16 mouse cellular contexts compared by ENCODE assay signal in genomic region chr4:150070136-150070535, GRCm38 (mm10). TPM values are rescaled to one million over a fixed set of nuclear protein-coding genes. Genes with fewer than 3 reads are reported as not detected.
A peak's percentile ranks its signal among the peaks of the same experiment; 100 is the strongest.
DNase-seq lines count a peak whose midpoint lies in the region; ATAC-seq lines count a peak whose summit lies in the region.
"Had no signal": no experiment of that assay in that cellular context is flagged by ENCODE, and none has a peak within 500 bp of the region (broad histone marks: within the 10 kb centered on the region; RNA-seq: fewer than 3 reads in every experiment).

No protein-coding gene starts in this region.

- no peaks in the 10 kb centered on the region for H3K36me3 ChIP-seq in heart, embryonic 13.5 days
- no peaks in the 10 kb centered on the region for H3K36me3 ChIP-seq in intestine, embryonic 15.5 days
- no peaks in the 10 kb centered on the region for H3K36me3 ChIP-seq in forebrain, embryonic 14.5 days (ENCODE audit: control insufficient read depth, insufficient read depth, low read length)
- H3K36me3 ChIP-seq: hindbrain, embryonic 13.5 days; neural tube, embryonic 13.5 days had no signal

- 0 out of 2 replicates have a peak, but pooled peaks cover 3% of the 10 kb centered on the region for H3K27me3 ChIP-seq in heart, embryonic 13.5 days (replicated peaks)
- no peaks in the 10 kb centered on the region for H3K27me3 ChIP-seq in intestine, embryonic 15.5 days (replicated peaks)
- no peaks in the 10 kb centered on the region for H3K27me3 ChIP-seq in forebrain, embryonic 14.5 days (replicated peaks; ENCODE audit: control insufficient read depth, insufficient read depth, low read length)
- H3K27me3 ChIP-seq: hindbrain, embryonic 13.5 days; neural tube, embryonic 13.5 days had no signal

- 32% methylated on average over 8 of the region's 8 CpGs for WGBS in heart, embryonic 13.5 days
- 35% methylated on average over 8 of the region's 8 CpGs for WGBS in intestine, embryonic 15.5 days
- WGBS in forebrain, embryonic 14.5 days: 66% methylated on average over 8 of the region's 8 CpGs

- no peak for ATAC-seq in heart, embryonic 13.5 days (ENCODE audit: extremely low read depth, insufficient number of reproducible peaks, low FRiP score, low TSS enrichment)
- 0 out of 2 replicates have a peak, but pooled peaks have one; percentile 31 for ATAC-seq in intestine, embryonic 15.5 days
- no peak for ATAC-seq in forebrain, embryonic 14.5 days

- H3K9me3 ChIP-seq in heart, embryonic 13.5 days: no peaks in the 10 kb centered on the region
- H3K9me3 ChIP-seq in intestine, embryonic 15.5 days: no peaks in the 10 kb centered on the region
- H3K9me3 ChIP-seq in forebrain, embryonic 14.5 days (replicated peaks; ENCODE audit: control insufficient read depth, low read length): no peaks in the 10 kb centered on the region
- H3K9me3 ChIP-seq: hindbrain, embryonic 13.5 days; neural tube, embryonic 13.5 days had no signal

- H3K4me3 ChIP-seq in heart, embryonic 13.5 days: no peak overlapping the region
- H3K4me3 ChIP-seq in intestine, embryonic 15.5 days (replicated peaks): no peak overlapping the region
- H3K4me3 ChIP-seq in forebrain, embryonic 14.5 days (ENCODE audit: low read depth, low read length): no peak overlapping the region
- H3K4me3 ChIP-seq: erythroblast, embryonic 14.5 days; gastrocnemius, adult 2 months; hindbrain, embryonic 13.5 days; neural tube, embryonic 13.5 days had no signal

- H3K4me2 ChIP-seq in heart, embryonic 13.5 days: no peak overlapping the region
- no peak overlapping the region for H3K4me2 ChIP-seq in intestine, embryonic 15.5 days (replicated peaks)
- no peak overlapping the region for H3K4me2 ChIP-seq in forebrain, embryonic 14.5 days (ENCODE audit: low read length)
- H3K4me2 ChIP-seq: hindbrain, embryonic 13.5 days; midbrain, embryonic 11.5 days; neural tube, embryonic 13.5 days had no signal

- H3K9ac ChIP-seq in heart, embryonic 13.5 days: 0 out of 2 replicates have a peak overlapping the region, but pooled peaks have one; percentile 37
- H3K9ac ChIP-seq in intestine, embryonic 15.5 days: no peak overlapping the region
- no peak overlapping the region for H3K9ac ChIP-seq in forebrain, embryonic 14.5 days (ENCODE audit: low read length)
- H3K9ac ChIP-seq: hindbrain, embryonic 13.5 days; neural tube, embryonic 13.5 days had no signal

- H3K27ac ChIP-seq in heart, embryonic 13.5 days (replicated peaks): peak overlapping the region; percentile 60
- H3K27ac ChIP-seq in intestine, embryonic 15.5 days: no peak overlapping the region
- no peak overlapping the region for H3K27ac ChIP-seq in forebrain, embryonic 14.5 days (ENCODE audit: low read depth, low read length)
- H3K27ac ChIP-seq: gastrocnemius, adult 2 months; hindbrain, embryonic 13.5 days; neural tube, embryonic 13.5 days had no signal

- DNase-seq in heart, postnatal 4 days: no peak
- peak; percentile 82 for DNase-seq in 3T3-L1 (ENCODE audit: low read depth, low spot score)
- peak; percentile 81 for DNase-seq in kidney, postnatal 14 days
- DNase-seq in layer of hippocampus, adult 18-20 months (ENCODE audit: low spot score in 2 of 2): no peak
- no peak for DNase-seq in forebrain, embryonic 14.5 days (ENCODE audit: low spot score)
- no peak for DNase-seq in cerebellum, adult 11 months
- DNase-seq: cerebellum, adult 9-11 months; gastrocnemius, adult 2 months; right cerebral cortex, adult 18-20 months; thymus, adult 2 months had no signal

- peaks cover 20% of the 10 kb centered on the region for H3K4me1 ChIP-seq in heart, embryonic 13.5 days
- H3K4me1 ChIP-seq in intestine, embryonic 15.5 days (replicated peaks): 0 out of 2 replicates have a peak, but pooled peaks cover 4% of the 10 kb centered on the region
- no peaks in the 10 kb centered on the region for H3K4me1 ChIP-seq in forebrain, embryonic 14.5 days (ENCODE audit: control insufficient read depth, insufficient read depth, low read length)

RNA-seq across cellular contexts. Expression of gene Gpr157, which starts 17.0 kb away (rescaled TPM):
- polyA plus RNA-seq in heart, embryonic 13.5 days (2015; fragmentation: Nextera tagmentation; extraction: Ambion mirVana): 2.6 and 2.7 TPM in 2 replicates
- total RNA-seq in heart, postnatal 4 days (2021): 10 to 100 TPM; 14.1 to 19.8 TPM
- 1.3 and 1.5 TPM in 2 replicates for polyA plus RNA-seq in intestine, embryonic 15.5 days (2015; fragmentation: Nextera tagmentation; extraction: Ambion mirVana)
- 1 to 10 TPM; 1.2 to 1.5 TPM for total RNA-seq in layer of hippocampus, adult 18-20 months (2021)
- polyA plus RNA-seq in forebrain, embryonic 14.5 days (2014; fragmentation: Nextera tagmentation; extraction: Ambion mirVana): 0.05 and 0.06 TPM in 2 replicates

RNA-seq across cellular contexts. Expression of gene Slc2a5, which starts 48.9 kb away (rescaled TPM):
- polyA plus RNA-seq in heart, embryonic 13.5 days (2015; fragmentation: Nextera tagmentation; extraction: Ambion mirVana): 1.1 and 1.9 TPM in 2 replicates
- under 1 TPM; 0.36 to 0.61 TPM for total RNA-seq in heart, postnatal 4 days (2021)
- 2.2 TPM in 2 replicates for polyA plus RNA-seq in intestine, embryonic 15.5 days (2015; fragmentation: Nextera tagmentation; extraction: Ambion mirVana)
- 1 to 10 TPM; 4.9 to 6.0 TPM for total RNA-seq in layer of hippocampus, adult 18-20 months (2021)
- 2.3 and 3.2 TPM in 2 replicates for polyA plus RNA-seq in forebrain, embryonic 14.5 days (2014; fragmentation: Nextera tagmentation; extraction: Ambion mirVana)
- total RNA-seq: gastrocnemius, adult 2 months had no signal
- polyA plus RNA-seq: erythroblast, embryonic 14.5 days had no signal

Comparison
In these comparisons a context has a peak if more than half of its experiments do, and no peak if none do; other contexts are left out.
1. DNase-seq: peak in 3T3-L1 (single experiment) and kidney, postnatal 14 days (single experiment); none in heart, postnatal 4 days (single experiment), layer of hippocampus, adult 18-20 months (0 of 2), forebrain, embryonic 14.5 days (single experiment) and cerebellum, adult 11 months (single experiment).